Mouse (Mus musculus) C2C12 (cell line): Measurements from ENCODE around the gene Gnb3. TPM values are rescaled to one million over a fixed set of nuclear protein-coding genes. Genes with fewer than 3 reads are reported as not detected.

Source experiments
- H3K27me3 ChIP-seq: one replicate; pipeline ENCODE4 v1.6.1; 2011; ENCODE audit not compliant: control insufficient read depth, insufficient read depth, insufficient read length
- H3K36me3 ChIP-seq: one replicate; pipeline ENCODE4 v1.6.1; 2011; ENCODE audit not compliant: control insufficient read depth, insufficient read depth
- H3K4me3 ChIP-seq: one replicate; pipeline ENCODE4 v1.5.1; 2011; ENCODE audit warnings: mild to moderate bottlenecking, control low read depth; ENCODE audit not compliant: poor library complexity, insufficient read depth, severe bottlenecking
- H3K79me2 ChIP-seq: one replicate; pipeline ENCODE4 v1.6.1; 2011; ENCODE audit not compliant: control insufficient read depth, insufficient read depth
- H3K79me3 ChIP-seq: one replicate; pipeline ENCODE4 v1.6.1; 2011; ENCODE audit warnings: low read depth, control low read depth
- H3ac ChIP-seq: one replicate; pipeline ENCODE3; 2011; ENCODE audit warnings: low read depth; ENCODE audit not compliant: control insufficient read depth, insufficient read length
- CEBPB ChIP-seq: IDR thresholded peaks from one replicate; pipeline ENCODE4 v1.6.1; 2011; ENCODE audit warnings: low read depth, mild to moderate bottlenecking, control low read depth, moderate library complexity
- CTCF ChIP-seq: IDR thresholded peaks from one replicate; pipeline ENCODE4 v1.5.1; 2011; ENCODE audit not compliant: control insufficient read depth, insufficient read depth, insufficient read length
- FOSL1 ChIP-seq: IDR thresholded peaks from one replicate; pipeline ENCODE4 v1.8.0; 2011; ENCODE audit warnings: mild to moderate bottlenecking, low read length; ENCODE audit not compliant: poor library complexity, insufficient read depth, severe bottlenecking
- MAX ChIP-seq: IDR thresholded peaks from one replicate; pipeline ENCODE4 v1.6.1; 2011; ENCODE audit warnings: mild to moderate bottlenecking, control low read depth
- MYOD1 ChIP-seq: IDR thresholded peaks from one replicate; pipeline ENCODE4 v1.6.1; 2011; ENCODE audit warnings: low read depth; ENCODE audit not compliant: control insufficient read depth, insufficient read length
- MYOG ChIP-seq: IDR thresholded peaks from one replicate; pipeline ENCODE4 v1.6.1; 2011; ENCODE audit not compliant: control insufficient read depth, insufficient read length; ENCODE audit errors: extremely low read depth
- USF1 ChIP-seq: IDR thresholded peaks from one replicate; pipeline ENCODE4 v1.6.1; 2011; ENCODE audit warnings: low read depth, mild to moderate bottlenecking, control low read depth, moderate library complexity
- polyA plus RNA-seq: library from polyadenylated mRNA; unstranded; fragments of >200 nt; fragmentation: generic; extraction: Trizol; gene quantifications from one replicate; pipeline ENCODE4 v1.2.1, GENCODE M21; 2012; ENCODE audit warnings: missing spikeins

Gene Gnb3
- polyA plus RNA-seq, 1 experiment = not detected

GRCm38 (mm10) chr6:124790121-124790520 is 50.0 kb downstream of the Gnb3 start:
- TF ChIP-seq CTCF (no peak), MYOD1 (no peak), FOSL1 (no peak), MAX (no peak), MYOG (no peak), CEBPB (no peak), USF1 (no peak)
- Histone ChIP-seq H3K36me3 (no peaks in the 10 kb centered on the region), H3K27me3 (no peaks in the 10 kb centered on the region), H3K79me3 (no peaks in the 10 kb centered on the region), H3ac (no peak overlapping the region), H3K4me3 (no peak overlapping the region), H3K79me2 (no peaks in the 10 kb centered on the region)

DNA sequence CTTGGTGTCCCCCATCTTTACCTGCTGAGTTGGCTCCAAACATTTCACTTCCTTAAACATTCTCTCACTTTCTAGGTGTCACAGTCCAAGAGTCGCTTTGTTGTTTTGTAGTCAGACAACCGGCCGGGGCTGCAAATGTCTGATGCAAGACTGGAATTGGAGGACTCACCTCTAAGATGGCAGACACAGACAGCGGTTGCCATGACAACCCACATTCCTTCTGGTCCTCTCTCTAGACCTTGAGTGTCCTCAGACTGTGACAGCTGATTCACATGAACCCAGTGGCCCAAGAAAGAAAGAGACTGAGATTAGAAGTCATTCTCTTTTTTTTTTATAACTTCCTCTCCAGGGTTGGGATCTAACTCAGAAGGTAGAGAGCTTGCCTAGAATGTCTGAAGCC is 50.6 kb downstream of the Gnb3 start:
- no peaks in the 10 kb centered on the region for H3K79me2 ChIP-seq
- no peaks in the 10 kb centered on the region for H3K27me3 ChIP-seq
- H3K4me3 ChIP-seq = no peak overlapping the region
- H3K36me3 ChIP-seq = no peaks in the 10 kb centered on the region
- H3K79me3 ChIP-seq = no peaks in the 10 kb centered on the region
- no peak overlapping the region for H3ac ChIP-seq
- TF ChIP-seq CEBPB (no peak), MAX (no peak), MYOG (no peak), USF1 (no peak), MYOD1 (no peak), FOSL1 (no peak), CTCF (no peak)

DNA sequence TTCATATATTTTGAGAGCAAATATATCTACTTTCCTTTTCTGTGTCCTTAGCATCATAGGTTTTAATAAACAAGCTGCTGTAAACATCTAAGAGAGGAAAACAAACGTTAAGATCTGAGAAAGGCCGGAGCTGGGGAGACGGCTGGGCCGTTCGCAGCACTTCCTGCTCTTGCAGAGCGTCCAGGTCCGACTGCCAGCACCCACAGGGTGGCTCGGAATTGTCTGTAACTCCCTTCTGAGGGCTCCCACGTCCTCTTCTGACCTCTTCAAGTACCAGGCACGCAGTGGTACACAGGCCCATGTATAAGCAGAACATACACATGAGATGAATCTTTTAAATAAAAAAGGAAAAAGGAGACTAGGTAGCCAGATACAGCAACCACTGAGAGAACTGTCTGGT is 52.4 kb downstream of the Gnb3 start:
- TF ChIP-seq CTCF = no peak
- no peak for TF ChIP-seq MYOG
- no peak for TF ChIP-seq MYOD1
- TF ChIP-seq CEBPB = no peak
- no peak for TF ChIP-seq FOSL1
- TF ChIP-seq USF1 = no peak
- no peak for TF ChIP-seq MAX
- H3K27me3 ChIP-seq = no peaks in the 10 kb centered on the region
- H3K79me2 ChIP-seq = no peaks in the 10 kb centered on the region
- H3ac ChIP-seq = no peak overlapping the region
- no peak overlapping the region for H3K4me3 ChIP-seq
- H3K79me3 ChIP-seq = no peaks in the 10 kb centered on the region
- H3K36me3 ChIP-seq = no peaks in the 10 kb centered on the region

- H3K36me3 ChIP-seq = no peaks in the 10 kb centered on the region
- TF ChIP-seq USF1 (no peak), MAX (no peak)
Measured at GRCm38 (mm10) chr6:124786756-124787420, 53.2 kb downstream of the Gnb3 start.

More at GRCm38 (mm10) chr6:124786756-124787420, 53.2 kb downstream of the Gnb3 start:
- Histone ChIP-seq H3ac (no peak overlapping the region), H3K79me2 (no peaks in the 10 kb centered on the region), H3K27me3 (no peaks in the 10 kb centered on the region), H3K4me3 (no peak overlapping the region), H3K79me3 (no peaks in the 10 kb centered on the region)

Other genes with a start within 250 kb of the Gnb3 start
- gene C1s2, start 204.2 kb downstream of the Gnb3 start, polyA plus RNA-seq = 0.04 TPM
- gene Lpcat3, start 177.2 kb downstream of the Gnb3 start, polyA plus RNA-seq = 55.4 TPM
- gene Emg1, start 128.1 kb downstream of the Gnb3 start, polyA plus RNA-seq = 208 TPM
- gene Phb2, start 127.9 kb downstream of the Gnb3 start, polyA plus RNA-seq = 456 TPM
- 8.2 TPM for gene Ptpn6, start 101.6 kb downstream of the Gnb3 start, polyA plus RNA-seq
- 294 TPM for gene Grcc10, start 98.9 kb downstream of the Gnb3 start, polyA plus RNA-seq
- not detected for gene Gm45234, start 84.3 kb downstream of the Gnb3 start, polyA plus RNA-seq
- 47.0 TPM for gene Atn1, start 83.8 kb downstream of the Gnb3 start, polyA plus RNA-seq
- gene Eno2, start 70.6 kb downstream of the Gnb3 start, polyA plus RNA-seq = 5.5 TPM
- 0.13 TPM for gene Lrrc23, start 60.5 kb downstream of the Gnb3 start, polyA plus RNA-seq
- gene Spsb2, start 31.6 kb downstream of the Gnb3 start, polyA plus RNA-seq = 24.8 TPM
- 604 TPM for gene Tpi1, start 26.0 kb downstream of the Gnb3 start, polyA plus RNA-seq
- 132 TPM for gene Usp5, start 10.8 kb downstream of the Gnb3 start, polyA plus RNA-seq
- gene Cdca3, start 10.7 kb downstream of the Gnb3 start, polyA plus RNA-seq = 69.9 TPM
- gene P3h3, start 17.5 kb upstream of the Gnb3 start, polyA plus RNA-seq = 1.1 TPM
- 0.05 TPM for gene Gpr162, start 23.7 kb upstream of the Gnb3 start, polyA plus RNA-seq
- not detected for gene Cd4, start 47.9 kb upstream of the Gnb3 start, polyA plus RNA-seq
- gene Lag3, start 71.4 kb upstream of the Gnb3 start, polyA plus RNA-seq = 0.44 TPM
- gene Ptms, start 79.8 kb upstream of the Gnb3 start, polyA plus RNA-seq = 1,903 TPM
- 547 TPM for gene Mlf2, start 91.1 kb upstream of the Gnb3 start, polyA plus RNA-seq
- 165 TPM for gene Cops7a, start 125.3 kb upstream of the Gnb3 start, polyA plus RNA-seq
- gene Pianp, start 156.4 kb upstream of the Gnb3 start, polyA plus RNA-seq = 1.1 TPM
- gene Zfp384, start 168.9 kb upstream of the Gnb3 start, polyA plus RNA-seq = 27.8 TPM
- 23.6 TPM for gene Ing4, start 199.5 kb upstream of the Gnb3 start, polyA plus RNA-seq
- gene Acrbp, start 209.4 kb upstream of the Gnb3 start, polyA plus RNA-seq = 0.91 TPM
- not detected for gene Lpar5, start 227.6 kb upstream of the Gnb3 start, polyA plus RNA-seq